Mouse (Mus musculus) neutrophil, adult 5-6 weeks (primary cell): ENCODE results near the gene Spink4. TPM values are rescaled to one million over a fixed set of nuclear protein-coding genes. Genes with fewer than 3 reads are reported as not detected.

Experiments used
- total RNA-seq: library from RNA; stranded (forward); fragments of 200-1000 nt; gene quantifications from 2 replicates; pipeline ENCODE4 v1.2.3, GENCODE M21; 2017

Spink4 gene
- total RNA-seq, 1 experiment from 2014 or later = not detected

Other genes starting within 250 kb of the Spink4 start
- gene Aptx, start 216.9 kb upstream of the Spink4 start, total RNA-seq = 11.0 and 15.5 TPM in 2 replicates
- 371 and 454 TPM in 2 replicates for gene Dnaja1, start 197.9 kb upstream of the Spink4 start, total RNA-seq
- 99.4 and 109 TPM in 2 replicates for gene Smu1, start 162.1 kb upstream of the Spink4 start, total RNA-seq
- gene B4galt1, start 66.0 kb upstream of the Spink4 start, total RNA-seq = 28.4 and 31.2 TPM in 2 replicates
- gene Bag1, start 28.2 kb downstream of the Spink4 start, total RNA-seq = 134 and 143 TPM in 2 replicates
- gene Chmp5, start 28.4 kb downstream of the Spink4 start, total RNA-seq = 111 and 126 TPM in 2 replicates
- gene Nfx1, start 50.9 kb downstream of the Spink4 start, total RNA-seq = 84.3 and 110 TPM in 2 replicates
- not detected in 2 replicates for gene Aqp7, start 128.1 kb downstream of the Spink4 start, total RNA-seq
- 0.86 and 1.2 TPM in 2 replicates for gene Aqp3, start 178.1 kb downstream of the Spink4 start, total RNA-seq
- 13.2 and 15.6 TPM in 2 replicates for gene Nol6, start 204.4 kb downstream of the Spink4 start, total RNA-seq
- 49.2 and 56.8 TPM in 2 replicates for gene Ube2r2, start 215.7 kb downstream of the Spink4 start, total RNA-seq